Mouse (Mus musculus) myocyte (in vitro differentiated cells): ENCODE data around the gene Med7.

ENCODE experiments used
- MAX ChIP-seq: IDR thresholded peaks from one replicate; pipeline ENCODE4 v1.6.1; 2011; ENCODE audit warnings: low read depth, mild to moderate bottlenecking, control low read depth
- MYOD1 ChIP-seq, 3 experiments: IDR thresholded peaks; one replicate each; pipeline ENCODE4 v1.6.1; 2011; ENCODE audit warnings: control low read depth in 2 of 3, low read depth in 2 of 3, mild to moderate bottlenecking in 2 of 3, moderate library complexity in 1 of 3; ENCODE audit not compliant: insufficient read length in 2 of 3, control insufficient read depth in 1 of 3
- POLR2A ChIP-seq: IDR thresholded peaks from one replicate; pipeline ENCODE4 v1.6.1; 2011; ENCODE audit warnings: low read depth, mild to moderate bottlenecking, control low read depth, moderate library complexity; ENCODE audit not compliant: insufficient read length

DNA sequence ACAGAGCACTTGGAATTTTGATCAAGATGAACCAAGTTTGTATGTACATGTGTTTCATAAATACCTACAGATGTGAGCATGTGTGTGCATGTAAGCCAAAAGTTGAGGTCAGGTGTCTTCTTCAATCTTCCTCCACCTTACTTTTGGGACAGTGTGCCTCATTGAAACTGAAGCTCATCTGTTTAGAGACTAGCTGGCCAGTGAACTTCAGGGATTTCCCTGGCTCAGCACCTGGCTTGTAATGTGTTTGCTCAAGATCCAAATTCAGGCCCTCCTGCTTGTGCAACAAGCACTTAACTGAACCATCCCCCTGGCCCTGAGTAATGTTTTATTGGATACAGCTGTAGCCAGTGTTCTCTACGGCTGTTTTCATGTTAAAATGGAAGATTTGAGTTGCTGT is 18.3 kb upstream of the Med7 start:
- TF ChIP-seq MYOD1 (IDR thresholded peaks at IDR 0.05; ENCODE audit: control insufficient read depth in 1 of 3, insufficient read length in 2 of 3, low read depth in 2 of 3) (no peak), POLR2A (no peak), MAX (no peak)
